Mouse (Mus musculus): ENCODE results near the gene Astn2.

Gene Astn2

GRCm38 (mm10) chr4:65496463-65496834 lies 908.0 kb downstream of the Astn2 start:
- peak; percentile 87 to 92 for DNase-seq

DNA sequence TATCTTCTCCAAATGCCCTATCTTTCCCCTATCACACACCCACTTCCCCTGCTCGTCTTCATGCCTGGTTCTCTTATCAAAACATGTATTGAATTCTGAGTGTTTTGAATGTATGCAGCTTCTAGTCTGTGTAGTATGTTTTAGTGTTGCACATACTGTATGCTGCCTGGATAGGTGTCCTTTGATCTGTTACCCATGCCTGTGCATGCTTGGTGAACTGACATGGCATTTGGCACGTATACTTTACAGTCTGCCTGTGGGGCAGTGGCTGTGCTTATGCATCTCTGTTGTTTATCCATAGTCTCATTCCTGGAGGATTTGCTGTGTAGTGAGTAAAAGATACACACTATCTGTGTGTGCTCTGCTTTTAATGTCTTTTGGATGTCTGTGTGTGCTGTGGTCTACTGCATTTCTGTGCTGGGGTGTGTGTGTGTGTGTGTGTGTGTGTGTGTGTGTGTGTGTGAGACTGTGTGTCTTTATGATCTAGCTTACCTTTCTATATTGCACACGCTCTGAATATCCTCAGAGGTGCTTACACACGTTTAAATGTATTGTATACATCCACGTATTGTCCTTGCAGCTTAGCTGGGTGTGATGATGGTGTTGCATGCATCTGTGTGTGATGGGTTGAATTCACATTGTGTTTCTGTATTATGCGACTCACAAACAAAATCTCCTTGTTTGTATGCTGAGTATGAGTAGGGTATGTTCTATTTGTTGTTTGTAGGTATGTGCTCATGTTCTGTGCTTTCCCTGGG lies 908.5 kb downstream of the Astn2 start:
- no peak for DNase-seq

DNA sequence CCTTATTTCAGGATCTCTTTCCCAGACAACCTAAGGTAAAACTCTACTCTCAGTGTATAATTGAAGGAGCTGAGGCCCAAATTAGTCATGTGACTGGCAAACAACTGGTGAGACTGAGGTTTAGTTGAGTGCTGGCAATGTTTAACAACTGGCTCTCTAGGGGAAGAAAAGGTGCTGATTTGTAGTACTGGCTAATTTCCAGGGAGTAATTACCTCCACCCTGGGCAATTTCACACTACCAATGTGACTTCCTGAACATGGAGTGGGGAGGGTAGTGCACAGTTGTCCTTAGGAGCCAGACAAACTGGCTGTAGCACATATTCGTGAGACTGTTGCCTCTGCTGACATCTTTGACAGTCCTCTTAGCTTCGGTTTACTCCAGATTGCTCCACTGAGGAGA lies 912.9 kb downstream of the Astn2 start:
- DNase-seq, result no peak

DNA sequence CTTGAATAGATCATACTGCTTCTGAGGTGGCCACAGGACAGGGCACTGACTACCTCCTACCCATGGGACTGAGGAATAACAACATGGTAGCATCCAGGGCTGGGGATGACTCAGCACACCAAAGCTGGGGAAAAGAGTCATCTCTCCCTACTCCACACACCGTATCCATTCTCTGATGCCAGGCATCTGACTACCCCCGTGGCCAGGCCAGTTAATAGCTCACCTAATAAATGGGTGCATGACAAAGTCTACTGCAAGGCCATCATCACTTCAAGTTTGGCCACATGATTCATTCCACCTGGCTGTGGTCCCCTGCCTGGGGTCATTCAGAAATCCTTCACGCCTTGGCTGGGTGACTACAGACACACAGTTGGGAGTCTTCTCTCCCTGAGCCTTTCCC lies 914.7 kb downstream of the Astn2 start:
- peak in 1 of 2 experiments; percentile 14 for DNase-seq

DNA sequence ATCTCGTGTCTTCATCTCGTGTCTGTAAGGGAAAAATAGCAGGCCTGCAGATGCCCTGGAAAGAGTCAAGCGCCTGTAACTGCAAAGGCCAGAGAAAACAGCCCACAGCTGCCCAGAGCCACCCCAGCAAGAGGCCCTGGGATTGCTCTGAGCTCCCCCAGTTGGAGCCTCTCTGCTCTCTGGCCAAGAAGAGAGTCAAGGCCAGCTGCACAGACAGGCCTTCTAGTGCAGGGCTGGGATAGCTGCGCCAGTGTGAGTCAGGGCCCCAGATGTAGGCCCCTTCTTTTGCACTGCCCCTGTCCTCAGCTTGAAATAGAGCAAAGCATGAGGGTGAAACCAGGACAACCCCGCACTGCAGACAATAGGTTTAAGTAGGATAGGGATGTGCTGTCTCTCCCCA lies 922.8 kb downstream of the Astn2 start:
- DNase-seq, result peak in 1 of 2 experiments; percentile 8

GRCm38 (mm10) chr4:65477106-65477505 lies 927.3 kb downstream of the Astn2 start:
- peak; percentile 24 to 33 for DNase-seq

- no peak for DNase-seq
Observed at GRCm38 (mm10) chr4:65475925-65476560, 928.4 kb downstream of the Astn2 start.

DNA sequence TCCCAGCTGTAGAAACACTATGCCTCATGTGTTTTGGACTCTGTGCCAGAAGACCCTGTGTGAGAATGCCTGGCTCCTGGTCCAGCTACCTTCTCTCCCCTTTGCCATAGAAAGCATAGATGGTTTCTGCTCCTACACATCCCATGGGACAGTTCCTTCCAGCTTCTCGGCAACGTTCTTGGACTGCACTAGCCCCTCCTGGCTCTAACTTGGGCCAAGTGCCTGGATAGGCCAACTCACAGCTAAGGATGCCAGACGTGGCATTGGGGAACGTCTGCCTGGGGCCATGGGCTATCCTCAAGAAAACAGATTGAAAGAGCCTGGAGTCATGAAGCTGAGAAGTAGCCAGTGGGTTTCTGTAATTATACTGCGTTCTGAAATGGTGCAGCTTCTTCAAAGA lies 931.3 kb downstream of the Astn2 start:
- no peak for DNase-seq

DNA sequence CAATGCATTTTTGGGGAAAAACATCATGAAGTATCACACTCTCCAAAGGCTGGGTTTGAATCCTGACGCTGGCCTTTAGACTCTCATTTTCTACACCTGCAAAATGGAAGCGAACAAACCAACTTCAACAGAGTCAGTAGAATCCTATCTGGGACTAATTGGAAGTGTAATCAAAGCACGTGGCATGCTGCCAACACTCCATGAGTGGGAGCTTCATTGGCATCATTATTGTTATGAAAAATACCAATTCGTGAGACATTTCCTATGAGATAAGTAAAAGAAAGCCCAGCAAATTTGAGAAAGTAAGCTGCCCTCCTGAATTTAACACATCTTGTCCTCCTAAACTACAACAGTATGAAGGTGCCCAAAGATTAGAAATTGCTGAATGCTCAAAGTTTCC lies 955.2 kb downstream of the Astn2 start:
- DNase-seq, result peak in 1 of 2 experiments; percentile 7

DNA sequence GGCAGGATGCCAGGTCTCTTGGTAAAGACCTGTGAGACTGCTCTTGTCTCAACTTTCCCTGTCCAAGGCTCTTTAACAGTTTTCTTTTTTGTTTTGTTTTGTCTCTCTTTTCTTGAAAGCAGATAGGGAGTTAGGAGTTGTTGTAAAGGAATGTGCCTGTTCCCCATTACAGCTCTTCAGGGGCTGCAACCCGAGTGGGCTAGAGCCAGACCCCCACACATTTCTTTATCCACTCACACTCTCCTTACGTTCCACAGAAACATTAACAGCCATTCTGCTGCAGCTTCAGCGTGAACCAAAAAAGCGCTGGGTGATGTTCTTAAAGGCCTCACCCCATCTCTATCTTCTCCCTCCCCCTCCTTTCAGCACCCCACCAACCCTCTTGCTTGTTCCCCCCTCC lies 962.7 kb downstream of the Astn2 start:
- DNase-seq, result no peak

DNA sequence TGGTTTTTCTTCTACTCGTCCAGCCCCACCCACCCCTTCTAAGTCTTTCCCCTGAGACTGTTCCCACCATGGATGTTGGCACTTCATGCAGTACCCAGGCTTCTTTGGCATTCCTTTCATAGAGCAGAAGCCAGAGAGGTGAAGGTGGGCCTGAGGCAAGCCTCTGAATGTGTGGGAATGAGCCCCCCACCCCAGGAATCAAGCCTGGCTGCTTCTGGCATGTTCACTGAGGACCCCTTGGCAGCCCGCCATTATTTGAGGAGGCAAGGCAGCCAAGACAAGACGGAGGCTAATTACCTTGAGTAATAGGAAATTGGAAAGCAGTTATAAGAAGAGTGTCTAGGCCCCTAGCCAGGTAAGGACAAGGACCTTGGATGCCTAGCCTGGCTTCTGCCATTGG lies 973.6 kb downstream of the Astn2 start:
- DNase-seq, result peak in 1 of 2 experiments; percentile 41

GRCm38 (mm10) chr4:65427480-65427879 lies 976.9 kb downstream of the Astn2 start:
- DNase-seq, result no peak

- no peak for DNase-seq
Observed at GRCm38 (mm10) chr4:65426437-65426836, 978.0 kb downstream of the Astn2 start.

GRCm38 (mm10) chr4:65423068-65423625 lies 981.3 kb downstream of the Astn2 start:
- DNase-seq, result no peak

GRCm38 (mm10) chr4:65421272-65421671 lies 983.1 kb downstream of the Astn2 start:
- no peak for DNase-seq

DNA sequence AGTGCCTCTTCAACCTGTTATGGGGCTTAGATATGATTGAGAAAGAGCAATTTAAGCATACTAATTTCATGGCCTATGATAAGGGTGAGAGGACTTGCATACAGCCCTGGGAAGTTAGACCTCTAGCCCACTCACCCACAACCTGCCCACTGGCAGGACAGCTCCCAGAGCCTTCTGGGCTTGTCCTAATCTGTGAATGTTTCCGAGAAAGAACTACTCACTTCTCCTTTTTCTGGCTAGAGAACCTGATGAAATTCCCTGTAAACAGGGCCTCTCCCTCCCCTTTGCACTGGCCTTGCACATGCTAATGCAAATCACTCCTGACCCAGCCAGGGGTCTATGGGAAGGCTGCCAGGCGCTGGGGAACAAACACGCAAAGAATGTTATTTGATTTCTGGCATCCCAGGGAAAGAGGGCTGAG lies 983.9 kb downstream of the Astn2 start:
- DNase-seq, result peak; percentile 88 to 91

DNA sequence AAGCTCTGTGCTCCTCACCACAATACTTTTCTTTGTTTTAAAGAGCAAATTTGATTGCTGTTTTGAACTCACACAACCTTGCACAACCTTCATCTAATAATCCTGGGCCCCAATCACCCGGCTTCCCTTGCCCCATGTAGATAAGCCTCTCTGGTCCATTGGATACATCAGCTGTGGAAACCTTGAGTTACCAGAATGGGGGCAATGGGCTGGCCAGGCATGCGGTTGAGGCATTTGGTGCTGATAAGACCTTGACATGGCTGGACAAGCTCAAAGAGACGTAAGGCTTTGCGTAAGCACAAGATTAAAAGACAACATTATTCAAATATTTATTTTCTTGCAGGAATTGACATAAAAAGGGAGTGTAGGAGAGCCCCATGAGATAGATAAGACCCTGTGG lies 988.9 kb downstream of the Astn2 start:
- no peak for DNase-seq

- DNase-seq, result peak; percentile 21 to 56
Observed at GRCm38 (mm10) chr4:65402836-65403634, 1001.4 kb downstream of the Astn2 start.

DNA sequence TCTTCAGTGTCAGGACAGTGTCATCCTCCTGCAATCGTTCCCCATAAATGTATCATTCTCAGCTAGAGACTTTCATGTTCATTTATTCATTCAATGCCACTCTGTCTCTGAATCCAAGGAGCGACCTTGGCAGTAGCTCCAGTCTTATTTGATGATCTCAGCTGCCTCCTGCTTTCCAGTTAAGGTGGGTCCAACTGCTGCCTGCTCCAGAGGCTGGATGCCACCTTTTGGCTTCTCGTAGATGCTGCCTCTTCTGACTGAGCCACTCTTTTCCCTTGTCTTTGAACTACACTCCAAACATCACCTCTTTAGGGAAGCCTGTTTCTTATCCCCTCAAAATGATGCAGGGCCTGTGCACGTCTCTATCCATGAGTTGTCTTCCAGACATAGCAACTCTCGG lies 1002.1 kb downstream of the Astn2 start:
- no peak for DNase-seq

DNA sequence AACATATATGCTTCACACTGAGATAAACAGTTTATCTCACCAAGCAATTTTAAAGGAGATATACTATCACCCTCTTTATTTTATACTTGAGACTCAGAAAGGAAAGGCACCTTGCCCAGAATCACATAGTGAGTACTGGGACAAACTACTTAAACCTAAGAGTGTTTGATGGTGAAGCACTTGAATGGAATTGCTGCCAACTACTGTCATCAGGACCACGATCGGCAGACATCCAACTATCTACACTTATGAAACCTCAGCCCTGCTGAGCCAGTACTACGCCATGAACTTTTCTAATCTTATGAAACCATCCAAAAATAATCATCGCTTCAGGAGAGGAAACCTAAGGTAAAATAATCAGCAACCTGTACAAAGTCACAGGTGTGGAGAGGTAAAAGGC lies 1005.0 kb downstream of the Astn2 start:
- no peak for DNase-seq

- no peak for DNase-seq
Observed at GRCm38 (mm10) chr4:65396806-65397205, 1007.6 kb downstream of the Astn2 start.

DNA sequence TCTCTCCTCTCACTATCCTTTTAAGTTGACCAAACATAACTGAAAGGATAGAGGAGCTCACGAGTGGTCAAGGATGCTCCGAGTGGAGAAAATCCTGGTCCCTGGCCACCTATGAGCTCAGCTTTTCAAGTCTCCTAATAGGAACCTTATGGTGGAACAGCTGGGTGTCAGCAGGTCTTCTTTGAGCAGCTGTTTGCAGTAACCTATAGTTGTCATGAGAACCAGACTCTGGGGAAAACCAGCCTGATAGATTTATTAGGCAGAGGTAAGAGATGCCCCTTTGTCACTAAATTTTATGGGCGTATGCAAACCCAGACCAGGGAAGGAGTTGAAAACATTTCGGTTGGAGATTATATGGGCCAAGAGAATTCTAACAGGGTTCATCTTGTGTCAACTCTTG lies 1013.4 kb downstream of the Astn2 start:
- peak; percentile 33 to 51 for DNase-seq

DNA sequence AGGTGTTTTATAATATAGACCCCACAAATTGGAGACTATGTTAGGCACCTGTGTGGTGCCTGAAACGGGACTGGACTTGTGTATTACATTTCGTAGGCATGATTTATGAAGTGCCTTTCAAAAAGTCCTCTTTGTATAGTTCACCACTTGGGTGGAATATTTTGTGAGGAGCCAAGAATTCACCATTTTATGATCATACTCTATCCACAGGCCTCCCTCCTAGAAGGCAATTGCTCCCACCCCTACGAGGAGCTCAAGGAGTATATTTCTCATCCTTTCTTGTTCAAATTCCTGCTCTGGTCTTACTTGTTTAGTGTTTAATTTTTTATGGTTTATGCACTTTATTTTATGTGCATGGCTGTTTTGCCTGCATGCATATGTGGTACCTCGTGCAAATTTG lies 1021.3 kb downstream of the Astn2 start:
- no peak for DNase-seq
